Mouse (Mus musculus) forebrain, embryonic 16.5 days (tissue): Measurements from ENCODE around the gene Coq7. TPM values are rescaled to one million over a fixed set of nuclear protein-coding genes. Genes with fewer than 3 reads are reported as not detected.

Experiments
- polyA plus RNA-seq: library from polyadenylated mRNA; unstranded; fragments of >200 nt; fragmentation: Nextera tagmentation; extraction: Ambion mirVana; gene quantifications from 2 replicates; pipeline ENCODE4 v1.2.1, GENCODE M21; 2015

Gene Coq7
- polyA plus RNA-seq, 1 experiment from 2014 or later: 78.2 TPM

Other genes starting within 250 kb of the Coq7 start
- 6.0 and 7.1 TPM in 2 replicates for gene Syt17, start 85.1 kb downstream of the Coq7 start, polyA plus RNA-seq
- 0.75 and 0.89 TPM in 2 replicates for gene Itpripl2, start 41.4 kb downstream of the Coq7 start, polyA plus RNA-seq
- 8.5 and 9.7 TPM in 2 replicates for gene Tmc7, start 51.4 kb upstream of the Coq7 start, polyA plus RNA-seq
- 0.16 and 0.24 TPM in 2 replicates for gene Tmc5, start 63.9 kb upstream of the Coq7 start, polyA plus RNA-seq
- gene Gde1, start 172.4 kb upstream of the Coq7 start, polyA plus RNA-seq: 166 and 174 TPM in 2 replicates
- gene Ccp110, start 179.2 kb upstream of the Coq7 start, polyA plus RNA-seq: 40.0 and 42.4 TPM in 2 replicates
- gene Vps35l, start 206.9 kb upstream of the Coq7 start, polyA plus RNA-seq: 103 and 109 TPM in 2 replicates